Mouse (Mus musculus) CD4-positive, CD25-positive, alpha-beta regulatory T cell, adult 4 months (primary cell): ENCODE data around the gene Gba2. TPM values are rescaled to one million over a fixed set of nuclear protein-coding genes. Genes with fewer than 3 reads are reported as not detected.
"Not testable (repeated sequence)": the region's sequence is repeated elsewhere in the genome, so short reads cannot be mapped to it uniquely, and the experiment has no call there.

Source experiments
- ATAC-seq: one replicate; pipeline ENCODE4 v1.8.0; 2017
- polyA plus RNA-seq, 2 experiments: library from polyadenylated mRNA; unstranded; fragments of 100-300 nt; shearing (Covaris generic); gene quantifications; one replicate each; pipeline ENCODE4 v1.2.1; 2017

The Gba2 gene
- polyA plus RNA-seq, 2 experiments from 2014 or later: 12.1 to 15.5 TPM

GRCm38 (mm10) chr4:43551854-43552253 is 26.8 kb downstream of the Gba2 start:
- ATAC-seq: not testable (repeated sequence)

DNA sequence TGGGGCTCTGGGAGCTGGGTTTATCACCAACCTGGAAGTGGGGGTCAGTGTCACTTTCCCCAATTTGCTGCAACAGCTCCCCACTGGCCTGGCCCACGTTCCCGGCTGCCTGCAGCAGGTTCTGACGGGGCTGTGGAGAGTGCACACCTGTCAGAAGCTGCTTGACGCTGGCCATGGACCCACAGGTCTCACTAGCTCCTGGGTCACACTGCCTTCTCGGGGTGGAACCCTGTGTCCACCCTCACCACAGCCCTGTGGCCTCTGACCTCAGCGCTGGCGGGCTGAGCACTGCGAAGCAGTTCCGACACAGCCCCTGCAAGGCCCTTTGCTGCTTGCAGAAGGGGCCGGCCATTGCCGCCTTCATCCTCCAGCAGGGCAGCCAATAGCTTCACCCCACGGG is 29.6 kb downstream of the Gba2 start:
- no peak for ATAC-seq

GRCm38 (mm10) chr4:43547160-43547559 is 31.5 kb downstream of the Gba2 start:
- no peak for ATAC-seq

GRCm38 (mm10) chr4:43546375-43547047 is 32.2 kb downstream of the Gba2 start:
- ATAC-seq: no peak

- ATAC-seq: no peak
Observed at GRCm38 (mm10) chr4:43542044-43542443, 36.6 kb downstream of the Gba2 start.

DNA sequence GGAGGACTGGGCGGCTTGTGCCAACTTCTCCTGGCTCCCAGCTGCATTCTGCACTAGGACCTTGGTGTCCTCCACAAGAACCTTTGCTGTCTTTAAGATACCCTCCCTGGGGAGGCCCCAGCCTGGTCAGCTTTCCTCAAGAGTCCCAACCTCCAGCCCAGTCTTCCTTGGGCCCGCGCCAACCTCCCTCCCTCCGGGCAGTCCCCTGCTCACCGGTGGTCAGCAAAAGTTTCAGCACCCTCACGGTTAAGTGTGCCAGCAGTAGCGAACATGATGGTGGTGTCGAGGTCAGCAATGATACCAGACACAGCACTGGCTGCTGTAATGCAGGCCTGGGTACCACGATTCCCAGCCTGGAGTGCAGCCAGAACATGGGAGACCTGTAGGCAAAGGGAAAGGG is 42.6 kb downstream of the Gba2 start:
- ATAC-seq: no peak

DNA sequence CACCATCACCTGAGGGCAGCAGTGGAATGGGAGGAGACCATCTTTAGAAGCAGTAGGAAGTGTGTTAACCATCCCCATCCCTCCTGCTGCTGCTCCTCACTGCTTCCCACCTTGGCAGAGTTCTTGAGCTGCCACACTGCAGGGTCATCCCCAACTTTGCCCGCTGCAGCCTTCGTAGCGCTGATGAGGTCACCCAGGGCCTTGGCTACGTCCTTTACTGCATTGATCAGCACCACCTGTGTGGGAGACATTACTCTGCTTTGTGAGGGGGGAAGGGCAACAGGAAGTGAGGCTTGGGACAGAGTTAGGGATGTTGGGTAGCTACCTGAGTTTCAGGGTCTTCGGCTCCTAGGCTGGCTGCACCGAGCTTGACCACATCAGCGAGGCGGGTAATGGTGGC is 43.0 kb downstream of the Gba2 start:
- no peak for ATAC-seq

DNA sequence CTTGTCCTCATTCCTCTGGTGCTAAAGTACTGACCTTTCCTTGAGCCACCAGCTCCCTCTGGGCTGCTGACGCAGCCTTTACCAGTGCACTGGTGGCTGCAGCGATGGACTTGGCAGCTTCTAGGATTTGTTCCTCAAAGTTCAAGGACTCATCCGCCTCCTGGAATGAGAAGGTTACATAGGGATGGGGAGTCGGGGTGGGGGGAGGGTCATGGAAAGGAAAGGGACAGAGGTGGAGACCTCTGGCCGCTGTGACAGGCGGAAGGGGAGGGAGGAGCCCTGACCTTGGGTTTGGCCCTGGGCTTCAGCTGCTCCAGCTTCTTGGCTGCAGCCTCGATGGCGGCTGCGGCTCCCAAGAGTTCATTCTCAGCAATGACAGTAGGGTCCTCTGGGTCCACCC is 45.4 kb downstream of the Gba2 start:
- ATAC-seq: no peak

DNA sequence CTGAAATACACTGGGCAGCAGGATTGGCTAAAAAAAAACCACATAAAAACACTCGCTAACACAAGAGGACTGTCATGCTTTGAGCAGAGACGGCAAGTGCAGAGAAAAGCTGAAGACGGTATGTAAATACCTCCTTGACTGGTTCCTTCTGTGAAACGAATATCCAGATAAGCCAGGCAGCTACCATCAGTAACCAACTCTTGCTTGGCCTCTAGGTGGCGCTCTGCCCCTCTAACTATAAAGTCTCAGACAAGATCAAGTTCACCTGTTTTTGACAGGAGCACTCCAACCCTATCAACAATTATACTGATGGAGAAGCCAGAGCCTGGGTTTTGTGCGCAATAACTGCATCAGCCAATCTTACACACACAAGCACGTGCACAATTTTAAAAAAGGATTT is 48.1 kb downstream of the Gba2 start:
- ATAC-seq: peak; percentile 76

DNA sequence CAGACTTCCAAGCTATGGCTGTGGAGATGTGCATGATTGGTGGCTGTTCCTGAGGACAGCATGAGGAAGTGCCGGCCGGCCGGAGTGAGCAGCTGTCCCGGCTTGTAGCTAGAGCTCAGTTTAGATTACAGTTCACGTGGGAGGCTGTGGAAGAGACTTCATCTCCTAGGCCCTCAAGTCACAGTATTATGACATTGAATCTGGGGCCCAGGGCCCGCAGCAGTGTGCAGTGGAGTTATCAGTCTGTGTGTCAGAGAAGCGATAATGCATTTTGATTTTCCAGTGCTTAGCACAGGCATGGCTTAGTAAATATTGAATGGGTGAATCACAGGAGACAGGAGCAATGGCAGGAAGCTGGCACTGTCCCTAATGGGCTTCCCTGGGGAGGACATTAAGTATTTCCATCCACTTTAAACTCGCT is 48.6 kb downstream of the Gba2 start:
- ATAC-seq: no peak

GRCm38 (mm10) chr4:43528487-43528886 is 50.2 kb downstream of the Gba2 start:
- ATAC-seq: no peak

DNA sequence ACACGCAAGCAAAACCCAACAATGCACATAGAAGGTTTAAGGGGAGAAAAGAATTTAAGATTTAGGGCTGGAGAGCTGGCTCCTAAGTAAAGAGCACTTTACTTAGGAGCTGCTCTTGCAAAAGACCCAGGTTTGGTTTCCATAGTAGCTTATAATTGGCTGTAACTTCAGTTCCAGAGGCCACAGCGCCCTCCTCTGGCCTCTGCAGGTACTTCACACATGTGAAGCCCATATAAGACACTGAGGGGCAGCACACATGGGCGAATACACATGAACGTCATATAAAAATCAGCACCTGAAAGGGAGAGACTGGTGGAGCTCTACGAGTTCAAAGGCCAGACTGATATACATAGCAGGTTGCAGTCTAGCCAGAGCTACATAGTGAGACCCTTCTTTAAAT is 50.8 kb downstream of the Gba2 start:
- no peak for ATAC-seq

DNA sequence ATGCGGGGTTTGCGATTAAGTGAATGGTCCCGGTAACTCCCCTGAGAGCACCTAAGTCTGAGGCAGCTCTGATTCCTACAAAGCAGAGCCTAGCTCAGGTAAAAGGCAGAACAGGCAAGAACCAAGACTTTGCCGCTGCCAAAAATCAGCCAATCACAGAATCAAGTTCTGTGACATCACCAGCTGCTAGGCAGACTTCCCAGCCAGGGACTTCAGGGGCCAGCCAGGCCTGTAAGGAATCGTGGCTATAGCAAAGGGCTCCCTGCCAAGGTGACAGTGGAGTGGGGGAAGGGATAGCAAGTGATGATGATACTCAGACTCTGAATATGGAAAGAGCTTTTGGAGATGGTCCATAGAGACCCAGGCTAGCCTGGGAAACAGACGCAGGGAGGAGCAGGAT is 58.7 kb downstream of the Gba2 start:
- ATAC-seq: peak; percentile 91

GRCm38 (mm10) chr4:43519551-43519950 is 59.1 kb downstream of the Gba2 start:
- ATAC-seq: no peak

Other genes starting within 250 kb of the Gba2 start
- gene Rusc2, start 196.9 kb downstream of the Gba2 start, polyA plus RNA-seq: not detected
- gene Fam166b, start 149.7 kb downstream of the Gba2 start, polyA plus RNA-seq: not detected
- gene Tesk1, start 136.9 kb downstream of the Gba2 start, polyA plus RNA-seq: 1 to 10 TPM in 1 of 2 experiments, under 1 TPM in 1; 0.37 to 1.7 TPM
- gene Cd72, start 124.2 kb downstream of the Gba2 start, polyA plus RNA-seq: 100 to 1,000 TPM; 132 to 166 TPM
- gene Sit1, start 95.1 kb downstream of the Gba2 start, polyA plus RNA-seq: 100 to 1,000 TPM; 144 to 199 TPM
- 10 to 100 TPM; 64.0 to 76.0 TPM for gene Ccdc107, start 86.0 kb downstream of the Gba2 start, polyA plus RNA-seq
- gene Arhgef39, start 79.2 kb downstream of the Gba2 start, polyA plus RNA-seq: 1 to 10 TPM; 4.9 to 8.3 TPM
- gene Car9, start 71.9 kb downstream of the Gba2 start, polyA plus RNA-seq: 1 to 10 TPM in 1 of 2 experiments, under 1 TPM in 1; 0.32 to 1.5 TPM
- gene Tpm2, start 55.1 kb downstream of the Gba2 start, polyA plus RNA-seq: not detected
- 100 to 1,000 TPM; 114 to 125 TPM for gene Creb3, start 16.5 kb downstream of the Gba2 start, polyA plus RNA-seq
- 100 to 1,000 TPM in 1 of 2 experiments, 10 to 100 TPM in 1; 83.5 to 103 TPM for gene Tln1, start 16.2 kb downstream of the Gba2 start, polyA plus RNA-seq
- gene Rgp1, start 158 bp downstream of the Gba2 start, polyA plus RNA-seq: 10 to 100 TPM in 1 of 2 experiments, 1 to 10 TPM in 1; 6.7 to 13.0 TPM
- gene Msmp, start 5.6 kb upstream of the Gba2 start, polyA plus RNA-seq: not detected
- gene Npr2, start 53.1 kb upstream of the Gba2 start, polyA plus RNA-seq: not detected
- gene Spag8, start 74.7 kb upstream of the Gba2 start, polyA plus RNA-seq: not detected
- 10 to 100 TPM; 38.8 to 43.7 TPM for gene Hint2, start 77.6 kb upstream of the Gba2 start, polyA plus RNA-seq
- gene Tmem8b, start 90.1 kb upstream of the Gba2 start, polyA plus RNA-seq: 1 to 10 TPM in 1 of 2 experiments, under 1 TPM in 1; 0.77 to 1.8 TPM
- 1 to 10 TPM; 2.4 to 2.6 TPM for gene Fam221b, start 90.3 kb upstream of the Gba2 start, polyA plus RNA-seq
- gene Olfr70, start 121.9 kb upstream of the Gba2 start, polyA plus RNA-seq: not detected
- not detected for gene Olfr71, start 131.4 kb upstream of the Gba2 start, polyA plus RNA-seq
- gene Hrct1, start 148.3 kb upstream of the Gba2 start, polyA plus RNA-seq: not detected
- gene Spaar, start 151.2 kb upstream of the Gba2 start, polyA plus RNA-seq: not detected
- not detected for gene Olfr159, start 192.1 kb upstream of the Gba2 start, polyA plus RNA-seq
- not detected for gene Olfr156, start 245.0 kb upstream of the Gba2 start, polyA plus RNA-seq